Mouse (Mus musculus): ENCODE results near the gene Il23a. TPM values are rescaled to one million over a fixed set of nuclear protein-coding genes. Genes with fewer than 3 reads are reported as not detected.

The Il23a gene
- polyA plus RNA-seq (2014; fragmentation: Nextera tagmentation; extraction: Ambion mirVana) = 3.3 and 4.3 TPM in 2 replicates

DNA sequence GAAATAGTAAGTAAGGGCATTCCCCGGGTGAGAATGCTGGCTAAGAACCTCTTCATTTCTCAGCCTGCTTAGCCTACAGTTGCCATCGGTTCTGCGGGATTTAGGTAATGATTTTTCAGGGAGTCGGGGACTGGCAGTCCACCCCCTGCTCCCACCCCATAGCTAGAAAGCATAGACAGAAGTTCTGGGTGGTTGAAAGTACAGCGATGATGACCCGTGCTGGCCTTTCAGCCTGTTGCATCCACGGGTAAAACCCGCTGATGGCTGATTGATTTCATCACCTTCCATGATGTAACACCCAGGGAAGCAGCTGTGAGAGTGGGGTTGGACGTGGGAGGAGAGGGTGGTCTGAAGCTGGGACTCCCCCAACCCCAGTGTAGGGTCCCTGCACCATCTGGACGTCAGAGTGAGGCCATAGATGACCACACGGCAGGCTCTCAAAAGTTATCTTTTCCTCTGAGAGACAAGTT is at the start of gene Il23a:
Gene Il23a, minus strand, starts transcription at position 51 of the 470 bp plus-strand sequence.
- Histone ChIP-seq H3K9ac (ENCODE audit: low read length) (peak within 1 kb of the TSS; percentile 14), H3K27ac (replicated peaks in 1 of 2; ENCODE audit: control insufficient read depth in 1 of 2, insufficient read depth in 1 of 2, low read depth in 2 of 2, low read length in 2 of 2) (peak within 1 kb of the TSS; percentile 81 to 86), H3K4me1 (ENCODE audit: control insufficient read depth in 2 of 2, insufficient read depth in 2 of 2, low read length in 2 of 2) (peaks cover 25 to 30% of the 10 kb centered on the region in 2 experiments), H3K36me3 (ENCODE audit: control insufficient read depth, insufficient read depth, low read length) (no peaks in the 10 kb centered on the region), H3K4me2 (ENCODE audit: low read length) (peak within 1 kb of the TSS; percentile 48), H3K27me3 (ENCODE audit: control insufficient read depth, insufficient read depth, low read length) (no peaks in the 10 kb centered on the region), H3K4me3 (ENCODE audit: control insufficient read depth in 1 of 2, insufficient read depth in 1 of 2, low read depth in 1 of 2, low read length in 2 of 2) (0 out of 4 replicates have a peak within 1 kb of the TSS, but pooled peaks of 1 of the 2 experiments have one; percentile 7), H3K9me3 (ENCODE audit: control insufficient read depth, low read length) (no peaks in the 10 kb centered on the region)
- no peak for ATAC-seq (ENCODE audit: insufficient number of reproducible peaks, insufficient read depth, low FRiP score, low read depth)
- WGBS = 64% methylated on average over 11 of the region's 11 CpGs

DNA sequence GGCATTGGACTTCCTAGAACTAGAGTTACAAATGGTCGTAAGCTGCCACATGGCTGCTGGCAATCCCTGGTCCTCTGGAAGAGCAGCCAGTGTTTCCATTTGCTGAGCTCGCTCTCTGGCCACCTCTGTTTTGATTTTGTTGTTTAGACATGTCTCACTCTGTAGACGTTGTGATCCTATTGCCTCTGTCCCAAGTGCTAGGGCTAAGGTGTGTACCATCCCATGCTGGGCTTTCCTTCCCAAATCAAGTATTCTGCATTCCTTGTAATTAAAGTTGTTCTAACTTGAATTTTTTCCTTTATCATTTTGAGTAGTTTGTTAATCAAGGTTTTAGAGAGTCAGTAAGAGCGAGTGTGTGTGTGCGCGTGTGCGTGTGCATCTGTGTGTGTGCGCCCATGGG is 49.0 kb upstream of the Il23a start:
- Histone ChIP-seq H3K4me1 (ENCODE audit: control insufficient read depth in 2 of 2, insufficient read depth in 2 of 2, low read length in 2 of 2) (peaks cover 5 to 34% of the 10 kb centered on the region in 2 experiments), H3K4me3 (ENCODE audit: control insufficient read depth in 1 of 2, insufficient read depth in 1 of 2, low read depth in 1 of 2, low read length in 2 of 2) (no peak overlapping the region), H3K27me3 (ENCODE audit: control insufficient read depth, insufficient read depth, low read length) (no peaks in the 10 kb centered on the region), H3K27ac (replicated peaks in 1 of 2; ENCODE audit: control insufficient read depth in 1 of 2, insufficient read depth in 1 of 2, low read depth in 2 of 2, low read length in 2 of 2) (no peak overlapping the region), H3K36me3 (ENCODE audit: control insufficient read depth, insufficient read depth, low read length) (peaks cover 40% of the 10 kb centered on the region), H3K9ac (ENCODE audit: low read length) (no peak overlapping the region), H3K9me3 (ENCODE audit: control insufficient read depth, low read length) (no peaks in the 10 kb centered on the region), H3K4me2 (ENCODE audit: low read length) (no peak overlapping the region)
- ATAC-seq (ENCODE audit: insufficient number of reproducible peaks, insufficient read depth, low FRiP score, low read depth) = no peak
- 86% methylated on average over 8 of the region's 8 CpGs for WGBS

DNA sequence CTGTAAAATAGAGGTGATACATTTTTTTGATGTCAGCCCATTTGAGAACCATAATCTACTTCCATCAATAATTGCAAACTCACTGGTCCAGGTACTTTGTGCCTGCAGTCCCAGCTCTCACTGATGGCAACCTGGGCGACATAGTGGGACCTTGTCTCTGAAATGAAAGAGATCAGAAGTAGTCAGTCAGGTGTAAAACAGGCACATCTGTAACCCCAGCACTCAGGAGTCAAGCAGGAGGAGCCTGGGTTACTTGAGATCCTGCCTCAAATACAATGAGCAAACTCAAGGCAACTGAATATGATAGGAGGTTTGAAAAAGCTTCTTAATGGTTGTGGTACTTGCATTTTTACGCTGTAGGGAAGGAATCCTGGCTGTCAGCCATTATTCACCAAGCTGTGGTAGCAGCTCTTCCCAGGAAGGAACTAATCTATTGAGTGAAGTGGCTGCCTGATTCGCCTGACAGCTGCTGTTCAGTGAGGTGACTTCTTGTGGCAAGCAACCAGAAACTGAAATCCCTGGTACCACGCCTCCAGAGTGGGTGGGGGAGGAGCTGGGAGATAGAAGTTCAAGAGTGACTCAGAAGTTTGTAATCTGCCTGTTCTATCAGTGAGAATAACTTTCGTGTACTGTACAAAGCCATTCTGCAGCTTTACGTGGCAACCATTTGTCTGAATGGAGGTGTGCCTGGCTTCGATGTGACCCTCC is 46.2 kb upstream of the Il23a start:
- peak overlapping the region; percentile 79 to 87 for H3K27ac ChIP-seq (replicated peaks in 1 of 2; ENCODE audit: control insufficient read depth in 1 of 2, insufficient read depth in 1 of 2, low read depth in 2 of 2, low read length in 2 of 2)
- H3K9me3 ChIP-seq (ENCODE audit: control insufficient read depth, low read length) = no peaks in the 10 kb centered on the region
- peaks cover 15% of the 10 kb centered on the region for H3K36me3 ChIP-seq (ENCODE audit: control insufficient read depth, insufficient read depth, low read length)
- peak overlapping the region; percentile 60 for H3K9ac ChIP-seq (ENCODE audit: low read length)
- peaks cover 5 to 54% of the 10 kb centered on the region in 2 experiments for H3K4me1 ChIP-seq (ENCODE audit: control insufficient read depth in 2 of 2, insufficient read depth in 2 of 2, low read length in 2 of 2)
- H3K27me3 ChIP-seq (ENCODE audit: control insufficient read depth, insufficient read depth, low read length) = no peaks in the 10 kb centered on the region
- H3K4me3 ChIP-seq (ENCODE audit: control insufficient read depth in 1 of 2, insufficient read depth in 1 of 2, low read depth in 1 of 2, low read length in 2 of 2) = peak overlapping the region; percentile 9 to 26; a peak in 3 of 4 replicates
- peak; percentile 76 for ATAC-seq (ENCODE audit: insufficient number of reproducible peaks, insufficient read depth, low FRiP score, low read depth)
- peak overlapping the region; percentile 62 for H3K4me2 ChIP-seq (ENCODE audit: low read length)
- WGBS = 7% methylated on average over 7 of the region's 7 CpGs

DNA sequence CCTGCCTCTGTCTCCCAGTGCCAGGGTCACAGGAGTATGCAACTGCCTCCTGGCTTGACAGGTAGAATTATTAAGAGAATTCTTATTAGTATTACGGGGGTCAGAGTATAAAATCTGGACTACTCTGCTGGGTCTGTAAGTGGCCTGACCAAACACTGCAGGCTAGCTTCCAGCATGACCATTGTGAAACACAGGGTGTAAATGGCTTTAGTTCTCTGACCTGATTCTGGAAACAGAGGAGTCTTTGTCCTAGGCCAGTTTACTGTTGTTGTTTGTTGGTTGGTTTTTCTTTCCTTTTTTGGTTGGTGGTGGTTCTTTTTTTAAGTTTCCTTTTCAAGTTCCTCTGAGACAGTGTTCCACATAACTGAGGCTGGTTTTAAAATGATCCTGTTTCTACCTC is 44.9 kb upstream of the Il23a start:
- H3K9ac ChIP-seq (ENCODE audit: low read length) = no peak overlapping the region
- H3K4me1 ChIP-seq (ENCODE audit: control insufficient read depth in 2 of 2, insufficient read depth in 2 of 2, low read length in 2 of 2) = peaks cover 8 to 64% of the 10 kb centered on the region in 2 experiments
- no peaks in the 10 kb centered on the region for H3K27me3 ChIP-seq (ENCODE audit: control insufficient read depth, insufficient read depth, low read length)
- no peak for ATAC-seq (ENCODE audit: insufficient number of reproducible peaks, insufficient read depth, low FRiP score, low read depth)
- no peak overlapping the region for H3K4me2 ChIP-seq (ENCODE audit: low read length)
- H3K4me3 ChIP-seq (ENCODE audit: control insufficient read depth in 1 of 2, insufficient read depth in 1 of 2, low read depth in 1 of 2, low read length in 2 of 2) = no peak overlapping the region
- 84% methylated on average over 1 of the region's 1 CpGs for WGBS
- H3K27ac ChIP-seq (replicated peaks in 1 of 2; ENCODE audit: control insufficient read depth in 1 of 2, insufficient read depth in 1 of 2, low read depth in 2 of 2, low read length in 2 of 2) = peak overlapping the region in 1 of 2 experiments; percentile 87; a peak in 2 of 4 replicates
- peaks cover 16% of the 10 kb centered on the region for H3K36me3 ChIP-seq (ENCODE audit: control insufficient read depth, insufficient read depth, low read length)
- H3K9me3 ChIP-seq (ENCODE audit: control insufficient read depth, low read length) = no peaks in the 10 kb centered on the region

DNA sequence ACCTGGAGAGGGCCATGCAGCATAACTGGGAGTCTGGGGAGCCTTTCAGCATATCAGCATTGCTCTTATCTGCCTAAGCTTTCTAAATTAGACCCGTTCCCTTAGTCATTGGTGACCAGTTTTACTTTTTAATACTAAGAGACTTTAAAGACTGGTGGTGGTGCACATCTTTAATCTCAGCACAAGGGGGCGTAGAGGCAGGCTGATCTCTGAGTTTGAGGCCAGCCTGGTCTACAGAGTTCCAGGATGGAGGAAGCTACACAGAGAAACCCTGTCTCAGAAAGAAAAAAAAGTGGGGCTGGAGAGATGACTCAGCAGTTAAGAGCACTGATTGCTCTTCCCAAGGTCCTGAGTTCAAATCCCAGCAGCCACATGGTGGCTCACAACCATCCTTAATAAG is 41.7 kb upstream of the Il23a start:
- Histone ChIP-seq H3K9me3 (ENCODE audit: control insufficient read depth, low read length) (no peaks in the 10 kb centered on the region), H3K4me1 (ENCODE audit: control insufficient read depth in 2 of 2, insufficient read depth in 2 of 2, low read length in 2 of 2) (peaks cover 13 to 60% of the 10 kb centered on the region in 2 experiments), H3K4me2 (ENCODE audit: low read length) (no peak overlapping the region), H3K4me3 (ENCODE audit: control insufficient read depth in 1 of 2, insufficient read depth in 1 of 2, low read depth in 1 of 2, low read length in 2 of 2) (no peak overlapping the region), H3K27ac (replicated peaks in 1 of 2; ENCODE audit: control insufficient read depth in 1 of 2, insufficient read depth in 1 of 2, low read depth in 2 of 2, low read length in 2 of 2) (no peak overlapping the region), H3K9ac (ENCODE audit: low read length) (no peak overlapping the region), H3K36me3 (ENCODE audit: control insufficient read depth, insufficient read depth, low read length) (peaks cover 10% of the 10 kb centered on the region; the same call in 1 of the 2 replicates), H3K27me3 (ENCODE audit: control insufficient read depth, insufficient read depth, low read length) (no peaks in the 10 kb centered on the region)
- no peak for ATAC-seq (ENCODE audit: insufficient number of reproducible peaks, insufficient read depth, low FRiP score, low read depth)
- 44% methylated on average over 2 of the region's 2 CpGs for whole genome bisulfite sequencing

DNA sequence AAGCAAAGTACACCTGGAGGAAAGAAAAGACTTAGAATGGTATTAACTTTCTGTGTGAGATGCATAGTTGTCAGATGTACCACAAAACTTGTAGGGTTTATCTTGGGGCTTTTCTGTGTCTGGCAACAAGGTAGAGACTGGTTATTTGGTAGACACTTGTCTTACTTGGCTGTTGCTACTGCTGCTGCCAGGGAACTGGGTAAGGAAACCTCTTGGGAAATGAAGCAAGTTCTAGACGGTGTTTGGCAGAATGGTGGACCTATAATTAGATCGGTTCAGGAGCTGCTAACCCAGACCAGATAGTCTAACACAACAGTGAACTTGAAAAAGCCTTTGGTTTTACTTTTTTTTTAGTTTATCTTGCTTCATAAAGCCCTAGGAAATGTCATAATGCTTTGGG is 40.4 kb upstream of the Il23a start:
- Histone ChIP-seq H3K9me3 (ENCODE audit: control insufficient read depth, low read length) (no peaks in the 10 kb centered on the region), H3K4me2 (ENCODE audit: low read length) (peak overlapping the region; percentile 82), H3K27ac (replicated peaks in 1 of 2; ENCODE audit: control insufficient read depth in 1 of 2, insufficient read depth in 1 of 2, low read depth in 2 of 2, low read length in 2 of 2) (peak overlapping the region; percentile 36 to 96; a peak in 3 of 4 replicates), H3K27me3 (ENCODE audit: control insufficient read depth, insufficient read depth, low read length) (no peaks in the 10 kb centered on the region), H3K4me1 (ENCODE audit: control insufficient read depth in 2 of 2, insufficient read depth in 2 of 2, low read length in 2 of 2) (peaks cover 8 to 47% of the 10 kb centered on the region in 2 experiments), H3K4me3 (ENCODE audit: control insufficient read depth in 1 of 2, insufficient read depth in 1 of 2, low read depth in 1 of 2, low read length in 2 of 2) (peak overlapping the region in 1 of 2 experiments; percentile 86; a peak in 3 of 4 replicates), H3K36me3 (ENCODE audit: control insufficient read depth, insufficient read depth, low read length) (peaks cover 10% of the 10 kb centered on the region; the same call in 1 of the 2 replicates), H3K9ac (ENCODE audit: low read length) (peak overlapping the region; percentile 84)
- no peak for ATAC-seq (ENCODE audit: insufficient number of reproducible peaks, insufficient read depth, low FRiP score, low read depth)
- 17% methylated on average over 2 of the region's 2 CpGs for WGBS

DNA sequence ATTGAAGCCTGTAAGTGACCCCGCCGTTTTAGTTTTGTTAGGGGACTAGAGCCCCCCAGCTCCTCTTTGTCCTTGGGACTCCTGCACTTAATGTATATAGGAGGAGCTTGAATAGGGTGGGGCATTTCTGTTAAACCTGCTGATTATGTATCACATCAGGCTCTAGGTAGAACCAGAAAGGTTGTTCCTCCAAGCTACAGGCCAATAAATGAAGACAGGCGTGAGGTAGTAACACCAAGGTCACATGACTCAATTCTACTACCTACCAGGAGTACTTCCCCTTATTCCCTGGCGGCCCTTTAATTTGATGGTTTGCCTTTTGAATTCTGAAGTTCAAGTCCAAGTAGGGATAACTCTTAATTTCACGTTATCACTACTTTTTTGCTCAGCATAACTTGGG is 39.9 kb upstream of the Il23a start:
- Histone ChIP-seq H3K4me2 (ENCODE audit: low read length) (peak overlapping the region; percentile 82), H3K27me3 (ENCODE audit: control insufficient read depth, insufficient read depth, low read length) (no peaks in the 10 kb centered on the region), H3K36me3 (ENCODE audit: control insufficient read depth, insufficient read depth, low read length) (peaks cover 10% of the 10 kb centered on the region; the same call in 1 of the 2 replicates), H3K9me3 (ENCODE audit: control insufficient read depth, low read length) (no peaks in the 10 kb centered on the region), H3K27ac (replicated peaks in 1 of 2; ENCODE audit: control insufficient read depth in 1 of 2, insufficient read depth in 1 of 2, low read depth in 2 of 2, low read length in 2 of 2) (peak overlapping the region; percentile 89 to 96), H3K9ac (ENCODE audit: low read length) (peak overlapping the region; percentile 84), H3K4me3 (ENCODE audit: control insufficient read depth in 1 of 2, insufficient read depth in 1 of 2, low read depth in 1 of 2, low read length in 2 of 2) (peak overlapping the region; percentile 66 to 86), H3K4me1 (ENCODE audit: control insufficient read depth in 2 of 2, insufficient read depth in 2 of 2, low read length in 2 of 2) (peaks cover 8 to 43% of the 10 kb centered on the region in 2 experiments)
- no peak for ATAC-seq (ENCODE audit: insufficient number of reproducible peaks, insufficient read depth, low FRiP score, low read depth)
- WGBS = 12% methylated on average over 5 of the region's 5 CpGs

Data from heart, embryonic 14.5 days (tissue).